In genomic region chr4:130275016-130275822, GRCm38 (mm10) we compare ENCODE assay signal across 8 mouse cellular contexts. TPM values are rescaled to one million over a fixed set of nuclear protein-coding genes. Genes with fewer than 3 reads are reported as not detected.
DNase-seq lines count a peak whose midpoint lies in the region; ATAC-seq lines count a peak whose summit lies in the region.

No protein-coding gene starts in this region.

- peaks cover 17% of the 10 kb centered on the region; the same call in 1 of the 2 replicates for H3K4me1 ChIP-seq in embryonic facial prominence, embryonic 15.5 days
- peaks cover 18% of the 10 kb centered on the region for H3K4me1 ChIP-seq in lung, embryonic 15.5 days
- H3K4me1 ChIP-seq in stomach, embryonic 15.5 days: peaks cover 11% of the 10 kb centered on the region; the same call in 1 of the 2 replicates

- H3K9ac ChIP-seq in embryonic facial prominence, embryonic 15.5 days: peak overlapping the region; percentile 74
- H3K9ac ChIP-seq in lung, embryonic 15.5 days: peak overlapping the region; percentile 45
- peak overlapping the region; percentile 42 for H3K9ac ChIP-seq in stomach, embryonic 15.5 days

- peak; percentile 63; the same call in 1 of the 2 replicates for ATAC-seq in embryonic facial prominence, embryonic 15.5 days (ENCODE audit: insufficient number of reproducible peaks, low FRiP score, low TSS enrichment, low read depth)
- peak; percentile 47; the same call in 1 of the 2 replicates for ATAC-seq in lung, embryonic 15.5 days (ENCODE audit: borderline replicate concordance, extremely low read depth, low FRiP score, low TSS enrichment)
- ATAC-seq in stomach, embryonic 15.5 days (ENCODE audit: insufficient read depth, low FRiP score, low read depth): peak; percentile 75

- peak overlapping the region; percentile 86 for H3K4me2 ChIP-seq in embryonic facial prominence, embryonic 15.5 days (replicated peaks)
- H3K4me2 ChIP-seq in lung, embryonic 15.5 days: peak overlapping the region; percentile 89
- peak overlapping the region; percentile 97 for H3K4me2 ChIP-seq in stomach, embryonic 15.5 days

- no peaks in the 10 kb centered on the region for H3K36me3 ChIP-seq in embryonic facial prominence, embryonic 15.5 days
- H3K36me3 ChIP-seq in lung, embryonic 15.5 days: no peaks in the 10 kb centered on the region
- H3K36me3 ChIP-seq in stomach, embryonic 15.5 days: no peaks in the 10 kb centered on the region

- WGBS in embryonic facial prominence, embryonic 15.5 days: 1% methylated on average over 60 of the region's 62 CpGs
- 1% methylated on average over 62 of the region's 62 CpGs for WGBS in lung, embryonic 15.5 days
- WGBS in stomach, embryonic 15.5 days: 2% methylated on average over 61 of the region's 62 CpGs

- H3K27me3 ChIP-seq in embryonic facial prominence, embryonic 15.5 days: peaks cover 5% of the 10 kb centered on the region; the same call in 1 of the 2 replicates
- H3K27me3 ChIP-seq in lung, embryonic 15.5 days: peaks cover 52% of the 10 kb centered on the region
- peaks cover 12% of the 10 kb centered on the region; the same call in 1 of the 2 replicates for H3K27me3 ChIP-seq in stomach, embryonic 15.5 days (replicated peaks)

- peak overlapping the region; percentile 74 for H3K4me3 ChIP-seq in embryonic facial prominence, embryonic 15.5 days (replicated peaks)
- peak overlapping the region; percentile 55 for H3K4me3 ChIP-seq in lung, embryonic 15.5 days
- peak overlapping the region; percentile 58 for H3K4me3 ChIP-seq in stomach, embryonic 15.5 days (replicated peaks)

- DNase-seq in urinary bladder, adult 18-20 months (ENCODE audit: low spot score in 2 of 2): peak; percentile 42 to 74
- no peak for DNase-seq in urinary bladder, postnatal 4 days (ENCODE audit: low spot score in 2 of 2)
- peak; percentile 57 for DNase-seq in kidney, adult 18-20 months
- no peak for DNase-seq in adrenal gland, postnatal 25 days
- DNase-seq in adrenal gland, adult (ENCODE audit: inconsistent age in 2 of 2, low spot score in 1 of 2): no peak

- H3K27ac ChIP-seq in embryonic facial prominence, embryonic 15.5 days (replicated peaks): peak overlapping the region; percentile 82
- no peak overlapping the region for H3K27ac ChIP-seq in lung, embryonic 15.5 days
- no peak overlapping the region for H3K27ac ChIP-seq in stomach, embryonic 15.5 days

- no peaks in the 10 kb centered on the region for H3K9me3 ChIP-seq in embryonic facial prominence, embryonic 15.5 days (replicated peaks)
- no peaks in the 10 kb centered on the region for H3K9me3 ChIP-seq in lung, embryonic 15.5 days
- no peaks in the 10 kb centered on the region for H3K9me3 ChIP-seq in stomach, embryonic 15.5 days

RNA-seq across cellular contexts. Expression of gene Serinc2, which starts 3.8 kb away (rescaled TPM):
- 108 and 110 TPM in 2 replicates for polyA plus RNA-seq in embryonic facial prominence, embryonic 15.5 days (2015; fragmentation: Nextera tagmentation; extraction: Ambion mirVana)
- 19.0 and 20.0 TPM in 2 replicates for polyA plus RNA-seq in lung, embryonic 15.5 days (2015; fragmentation: Nextera tagmentation; extraction: Ambion mirVana)
- polyA plus RNA-seq in stomach, embryonic 15.5 days (2015; fragmentation: Nextera tagmentation; extraction: Ambion mirVana): 34.0 and 34.5 TPM in 2 replicates
- 0.85 and 0.90 TPM in 2 replicates for total RNA-seq in adrenal gland, postnatal 25 days (2021)

RNA-seq across cellular contexts. Expression of gene Fabp3, which starts 33.2 kb away (rescaled TPM):
- polyA plus RNA-seq in embryonic facial prominence, embryonic 15.5 days (2015; fragmentation: Nextera tagmentation; extraction: Ambion mirVana): 40.7 and 46.9 TPM in 2 replicates
- 39.5 and 51.4 TPM in 2 replicates for polyA plus RNA-seq in lung, embryonic 15.5 days (2015; fragmentation: Nextera tagmentation; extraction: Ambion mirVana)
- 7.4 and 7.7 TPM in 2 replicates for polyA plus RNA-seq in stomach, embryonic 15.5 days (2015; fragmentation: Nextera tagmentation; extraction: Ambion mirVana)
- total RNA-seq in adrenal gland, postnatal 25 days (2021): 44.7 and 45.0 TPM in 2 replicates

RNA-seq across cellular contexts. Expression of gene Gm10570, which starts 33.3 kb away (rescaled TPM):
- 0.36 TPM in 1 of 2 replicates, not detected in the other for polyA plus RNA-seq in embryonic facial prominence, embryonic 15.5 days (2015; fragmentation: Nextera tagmentation; extraction: Ambion mirVana)
- polyA plus RNA-seq in lung, embryonic 15.5 days (2015; fragmentation: Nextera tagmentation; extraction: Ambion mirVana): 0.47 TPM in 1 of 2 replicates, not detected in the other
- polyA plus RNA-seq in stomach, embryonic 15.5 days (2015; fragmentation: Nextera tagmentation; extraction: Ambion mirVana): 0.57 TPM in 1 of 2 replicates, not detected in the other
- not detected in 2 replicates for total RNA-seq in adrenal gland, postnatal 25 days (2021)

RNA-seq across cellular contexts. Expression of gene Gm853, which starts 53.0 kb away (rescaled TPM):
- not detected in 2 replicates for polyA plus RNA-seq in embryonic facial prominence, embryonic 15.5 days (2015; fragmentation: Nextera tagmentation; extraction: Ambion mirVana)
- not detected in 2 replicates for polyA plus RNA-seq in lung, embryonic 15.5 days (2015; fragmentation: Nextera tagmentation; extraction: Ambion mirVana)
- not detected in 2 replicates for polyA plus RNA-seq in stomach, embryonic 15.5 days (2015; fragmentation: Nextera tagmentation; extraction: Ambion mirVana)
- total RNA-seq in adrenal gland, postnatal 25 days (2021): not detected in 2 replicates

Comparison
In these comparisons a context has a peak if more than half of its experiments do, and no peak if none do; other contexts are left out.
1. DNase-seq: peak in urinary bladder, adult 18-20 months (2 of 2) and kidney, adult 18-20 months (single experiment); none in urinary bladder, postnatal 4 days (0 of 2), adrenal gland, postnatal 25 days (single experiment) and adrenal gland, adult (0 of 2).
2. Peak in every context shown above with its lines, with median percentiles within 50 percentile points of each other: ATAC-seq, H3K4me2 ChIP-seq, H3K4me3 ChIP-seq and H3K9ac ChIP-seq.